8 mouse cellular contexts compared by ENCODE assay signal in the genomic region with DNA sequence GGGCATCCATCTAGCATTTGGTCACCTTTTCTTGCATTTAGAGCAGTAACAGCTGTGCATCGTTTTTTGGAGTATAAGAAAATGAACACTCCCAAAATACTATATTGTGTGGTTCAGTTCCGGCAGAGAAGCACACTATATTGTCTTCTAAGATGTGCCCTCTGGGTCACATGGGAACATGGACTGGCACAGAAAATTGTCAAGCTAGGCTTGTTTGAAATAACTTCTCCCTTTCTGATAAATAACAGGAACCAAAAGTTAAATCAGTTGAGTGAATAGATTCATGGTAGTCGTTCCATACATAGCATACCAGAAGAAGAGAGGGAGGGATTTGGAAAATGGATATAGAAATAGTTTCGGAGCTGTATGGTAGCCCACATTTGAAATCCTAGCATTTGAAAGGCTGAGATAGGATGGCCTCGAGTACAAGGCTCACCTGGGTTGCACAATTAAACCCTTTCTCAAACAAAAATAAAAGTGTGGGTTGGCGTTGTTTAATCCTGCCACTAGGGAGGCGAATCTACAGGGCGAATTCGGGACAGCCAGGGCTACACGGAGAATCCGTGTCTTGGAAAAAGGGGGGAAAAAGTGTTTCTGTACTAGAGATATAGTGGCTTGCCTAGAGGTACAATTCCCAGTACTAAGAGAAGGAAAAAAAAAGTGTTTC. TPM values are rescaled to one million over a fixed set of nuclear protein-coding genes. Genes with fewer than 3 reads are reported as not detected.
DNase-seq lines count a peak whose midpoint lies in the region; ATAC-seq lines count a peak whose summit lies in the region.

No protein-coding gene starts in this region.

- peaks cover 17% of the 10 kb centered on the region for H3K36me3 ChIP-seq in heart, embryonic 15.5 days
- peaks cover 18% of the 10 kb centered on the region for H3K36me3 ChIP-seq in hindbrain, embryonic 12.5 days
- H3K36me3 ChIP-seq in midbrain, embryonic 12.5 days, result peaks cover 18% of the 10 kb centered on the region; the same call in 1 of the 2 replicates

- no peaks in the 10 kb centered on the region for H3K9me3 ChIP-seq in heart, embryonic 15.5 days (replicated peaks)
- no peaks in the 10 kb centered on the region for H3K9me3 ChIP-seq in hindbrain, embryonic 12.5 days (replicated peaks)
- no peaks in the 10 kb centered on the region for H3K9me3 ChIP-seq in midbrain, embryonic 12.5 days

- WGBS in heart, embryonic 15.5 days, result 12% methylated on average over 11 of the region's 11 CpGs
- 16% methylated on average over 11 of the region's 11 CpGs for WGBS in hindbrain, embryonic 12.5 days
- 14% methylated on average over 11 of the region's 11 CpGs for WGBS in midbrain, embryonic 12.5 days

- peak overlapping the region; percentile 86 for H3K4me3 ChIP-seq in heart, embryonic 15.5 days
- H3K4me3 ChIP-seq in hindbrain, embryonic 12.5 days, result peak overlapping the region; percentile 94
- peak overlapping the region; percentile 92 for H3K4me3 ChIP-seq in midbrain, embryonic 12.5 days

- no peaks in the 10 kb centered on the region for H3K27me3 ChIP-seq in heart, embryonic 15.5 days
- H3K27me3 ChIP-seq in hindbrain, embryonic 12.5 days, result no peaks in the 10 kb centered on the region
- H3K27me3 ChIP-seq in midbrain, embryonic 12.5 days, result no peaks in the 10 kb centered on the region

- peaks cover 44% of the 10 kb centered on the region for H3K4me1 ChIP-seq in heart, embryonic 15.5 days (replicated peaks)
- peaks cover 38% of the 10 kb centered on the region for H3K4me1 ChIP-seq in hindbrain, embryonic 12.5 days
- H3K4me1 ChIP-seq in midbrain, embryonic 12.5 days, result peaks cover 37% of the 10 kb centered on the region

- intact Hi-C loops in heart, postnatal 36 days (cut with DNase I), result loop anchor here (2.0 to 5.0 kb wide), 3 partner anchors 32 to 78 kb away; a partner anchor contains a TSS

- H3K27ac ChIP-seq in heart, embryonic 15.5 days, result peak overlapping the region; percentile 94
- peak overlapping the region; percentile 91 for H3K27ac ChIP-seq in hindbrain, embryonic 12.5 days
- H3K27ac ChIP-seq in midbrain, embryonic 12.5 days (replicated peaks), result peak overlapping the region; percentile 92

- H3K4me2 ChIP-seq in heart, embryonic 15.5 days, result peak overlapping the region; percentile 66
- peak overlapping the region; percentile 69 for H3K4me2 ChIP-seq in hindbrain, embryonic 12.5 days (replicated peaks)
- peak overlapping the region; percentile 72 for H3K4me2 ChIP-seq in midbrain, embryonic 12.5 days (replicated peaks)

- peak overlapping the region; percentile 42 for H3K9ac ChIP-seq in heart, embryonic 15.5 days
- H3K9ac ChIP-seq in hindbrain, embryonic 12.5 days, result peak overlapping the region; percentile 91
- H3K9ac ChIP-seq in midbrain, embryonic 12.5 days (replicated peaks), result peak overlapping the region; percentile 49; the same call in 1 of the 2 replicates

- no peak for ATAC-seq in heart, embryonic 15.5 days (replicated peaks; ENCODE audit: insufficient number of reproducible peaks, insufficient read depth, low FRiP score, low read depth)
- ATAC-seq in activated CD4-positive, CD25-positive, alpha-beta regulatory T cell, adult 4 months, result peak; percentile 17
- peak; percentile 53 for ATAC-seq in hindbrain, embryonic 12.5 days (ENCODE audit: low FRiP score)
- peak; percentile 32 for ATAC-seq in midbrain, embryonic 12.5 days (ENCODE audit: low FRiP score, low read depth)

- no peak for DNase-seq in heart, postnatal 36 days
- no peak for DNase-seq in frontal cortex, postnatal 36 days (ENCODE audit: low spot score in 2 of 2)
- DNase-seq in gastrocnemius, postnatal 10 days, result no peak
- DNase-seq in embryo, embryonic 9.5 days (ENCODE audit: extremely low spot score), result no peak

RNA-seq across cellular contexts. Expression of a gene that starts 0.5 kb away (rescaled TPM):
- 139 and 142 TPM in 2 replicates for polyA plus RNA-seq in heart, embryonic 15.5 days (2015; fragmentation: Nextera tagmentation; extraction: Ambion mirVana)
- total RNA-seq in heart, postnatal 36 days (2021), result 100 to 1,000 TPM; 137 to 143 TPM
- 10 to 100 TPM; 32.7 to 33.2 TPM for polyA plus RNA-seq in activated CD4-positive, CD25-positive, alpha-beta regulatory T cell, adult 4 months (2017; shearing (Covaris generic))
- 73.5 and 78.1 TPM in 2 replicates for polyA plus RNA-seq in hindbrain, embryonic 12.5 days (2016; fragmentation: Nextera tagmentation; extraction: Ambion mirVana)
- 68.5 and 72.1 TPM in 2 replicates for polyA plus RNA-seq in midbrain, embryonic 12.5 days (2016; fragmentation: Nextera tagmentation; extraction: Ambion mirVana)
- 100 to 1,000 TPM; 108 to 117 TPM for total RNA-seq in gastrocnemius, postnatal 10 days (2021)

RNA-seq across cellular contexts. Expression of a gene that starts 9.3 kb away (rescaled TPM):
- 37.4 and 45.4 TPM in 2 replicates for polyA plus RNA-seq in heart, embryonic 15.5 days (2015; fragmentation: Nextera tagmentation; extraction: Ambion mirVana)
- total RNA-seq in heart, postnatal 36 days (2021), result 10 to 100 TPM; 26.1 to 27.0 TPM
- 10 to 100 TPM; 17.0 to 17.1 TPM for polyA plus RNA-seq in activated CD4-positive, CD25-positive, alpha-beta regulatory T cell, adult 4 months (2017; shearing (Covaris generic))
- polyA plus RNA-seq in hindbrain, embryonic 12.5 days (2016; fragmentation: Nextera tagmentation; extraction: Ambion mirVana), result 24.1 and 25.9 TPM in 2 replicates
- 20.7 and 26.4 TPM in 2 replicates for polyA plus RNA-seq in midbrain, embryonic 12.5 days (2016; fragmentation: Nextera tagmentation; extraction: Ambion mirVana)
- 100 to 1,000 TPM; 108 to 116 TPM for total RNA-seq in gastrocnemius, postnatal 10 days (2021)

RNA-seq across cellular contexts. Expression of a gene that starts 28.9 kb away (rescaled TPM):
- polyA plus RNA-seq in heart, embryonic 15.5 days (2015; fragmentation: Nextera tagmentation; extraction: Ambion mirVana), result not detected in 2 replicates
- total RNA-seq in heart, postnatal 36 days (2021), result not detected
- not detected for polyA plus RNA-seq in activated CD4-positive, CD25-positive, alpha-beta regulatory T cell, adult 4 months (2017; shearing (Covaris generic))
- polyA plus RNA-seq in hindbrain, embryonic 12.5 days (2016; fragmentation: Nextera tagmentation; extraction: Ambion mirVana), result not detected in 2 replicates
- not detected in 2 replicates for polyA plus RNA-seq in midbrain, embryonic 12.5 days (2016; fragmentation: Nextera tagmentation; extraction: Ambion mirVana)
- total RNA-seq in gastrocnemius, postnatal 10 days (2021), result not detected

RNA-seq across cellular contexts. Expression of a gene that starts 40.7 kb away (rescaled TPM):
- polyA plus RNA-seq in heart, embryonic 15.5 days (2015; fragmentation: Nextera tagmentation; extraction: Ambion mirVana), result 17.5 and 19.9 TPM in 2 replicates
- total RNA-seq in heart, postnatal 36 days (2021), result 10 to 100 TPM; 20.3 to 21.5 TPM
- polyA plus RNA-seq in activated CD4-positive, CD25-positive, alpha-beta regulatory T cell, adult 4 months (2017; shearing (Covaris generic)), result 10 to 100 TPM; 10.7 to 12.2 TPM
- 32.3 and 32.9 TPM in 2 replicates for polyA plus RNA-seq in hindbrain, embryonic 12.5 days (2016; fragmentation: Nextera tagmentation; extraction: Ambion mirVana)
- polyA plus RNA-seq in midbrain, embryonic 12.5 days (2016; fragmentation: Nextera tagmentation; extraction: Ambion mirVana), result 31.3 and 32.7 TPM in 2 replicates
- total RNA-seq in gastrocnemius, postnatal 10 days (2021), result 10 to 100 TPM; 10.1 to 10.7 TPM

RNA-seq across cellular contexts. Expression of a gene that starts 52.9 kb away (rescaled TPM):
- 53.0 and 58.1 TPM in 2 replicates for polyA plus RNA-seq in heart, embryonic 15.5 days (2015; fragmentation: Nextera tagmentation; extraction: Ambion mirVana)
- 10 to 100 TPM; 21.6 to 22.1 TPM for total RNA-seq in heart, postnatal 36 days (2021)
- polyA plus RNA-seq in activated CD4-positive, CD25-positive, alpha-beta regulatory T cell, adult 4 months (2017; shearing (Covaris generic)), result 10 to 100 TPM; 23.6 to 33.3 TPM
- polyA plus RNA-seq in hindbrain, embryonic 12.5 days (2016; fragmentation: Nextera tagmentation; extraction: Ambion mirVana), result 109 and 123 TPM in 2 replicates
- polyA plus RNA-seq in midbrain, embryonic 12.5 days (2016; fragmentation: Nextera tagmentation; extraction: Ambion mirVana), result 118 and 120 TPM in 2 replicates
- total RNA-seq in gastrocnemius, postnatal 10 days (2021), result 10 to 100 TPM; 17.2 to 18.5 TPM
